Mouse (Mus musculus): ENCODE measurements at regions not wholly inside any gene's neighbourhood (a gene's known extent, or its start where the extent isn't known, plus 50 kb on each side); places are given as distances from the start of the nearest gene placed in this dataset.

DNA sequence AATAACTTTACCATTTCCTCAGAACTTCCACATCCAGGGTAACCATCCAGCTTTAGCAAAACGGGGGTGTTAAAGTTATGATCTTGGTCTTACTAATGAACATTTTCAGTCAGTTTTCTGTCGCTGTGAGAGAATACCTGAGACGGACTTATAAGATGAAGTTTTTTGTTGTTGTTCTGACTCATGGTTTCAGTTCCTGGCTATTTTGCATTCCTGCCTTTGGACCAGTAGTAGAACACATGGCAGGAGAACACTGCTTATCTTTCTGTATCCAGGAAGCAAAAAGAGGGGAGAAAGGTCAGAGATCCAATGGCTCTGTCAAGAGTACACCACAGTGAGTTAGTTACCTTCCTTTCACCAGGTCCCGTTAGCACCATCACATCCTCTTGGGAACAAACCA lies 54.5 kb upstream of the Eps8l3 start (continued):
- peak; percentile 73; the same call in 1 of the 2 replicates for TF ChIP-seq MAX (IDR thresholded peaks at IDR 0.05; ENCODE audit: low read length)
- peak; percentile 84 for TF ChIP-seq JUND (conservative IDR thresholded peaks at IDR 0.05; ENCODE audit: low read depth, low read length)
- TF ChIP-seq BHLHE40 (IDR thresholded peaks at IDR 0.05; ENCODE audit: low read depth, low read length) = peak; percentile 25; the same call in 1 of the 2 replicates
- peak; percentile 50; the same call in 1 of the 2 replicates for TF ChIP-seq SIN3A (IDR thresholded peaks at IDR 0.05; ENCODE audit: low read length)

DNA sequence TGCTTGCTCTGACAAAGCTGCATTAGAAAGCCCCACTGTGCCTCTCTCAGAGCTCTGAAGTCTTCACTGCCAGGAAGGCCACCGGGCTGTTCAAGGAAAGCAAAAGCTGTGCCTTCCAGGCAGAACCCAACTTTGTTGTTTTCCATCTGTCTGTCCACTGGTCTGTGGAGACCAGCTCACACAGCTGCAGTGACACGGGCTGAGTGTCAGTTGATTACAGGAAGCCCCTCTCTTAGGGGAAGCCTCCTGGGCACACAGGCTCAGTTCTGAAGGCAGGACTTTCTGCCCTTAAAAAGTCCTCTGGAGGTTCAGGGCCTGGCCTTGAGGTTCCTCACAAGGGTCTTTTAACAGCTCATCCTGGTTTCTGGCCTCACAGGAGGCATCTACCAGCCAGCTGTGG lies 55.1 kb upstream of the Eps8l3 start:
- no peak overlapping the region for H3K4me2 ChIP-seq (ENCODE audit: insufficient read depth, low read depth, poor library complexity, severe bottlenecking)
- TF ChIP-seq ZMIZ1 (IDR thresholded peaks at IDR 0.05; ENCODE audit: low read depth, low read length) (no peak), NRF1 (IDR thresholded peaks at IDR 0.05; ENCODE audit: low read depth, low read length) (no peak), ETS1 (conservative IDR thresholded peaks at IDR 0.05; ENCODE audit: low read depth, low read length) (peak; percentile 53), MEF2A (IDR thresholded peaks at IDR 0.05; ENCODE audit: borderline replicate concordance, low read depth, low read length) (no peak), MAFK (IDR thresholded peaks at IDR 0.05; ENCODE audit: insufficient replicate concordance, low read length) (no peak), TCF12 (IDR thresholded peaks at IDR 0.05; ENCODE audit: low read depth, low read length) (no peak), BHLHE40 (IDR thresholded peaks at IDR 0.05; ENCODE audit: low read depth, low read length) (0 out of 2 replicates have a peak, but pooled peaks have one; percentile 11), MAZ (IDR thresholded peaks at IDR 0.05; ENCODE audit: low read depth, low read length) (no peak)
- H3K79me2 ChIP-seq (replicated peaks; ENCODE audit: control insufficient read depth, extremely low read depth, insufficient read depth, poor library complexity, severe bottlenecking) = no peaks in the 10 kb centered on the region
- peaks cover 24 to 71% of the 10 kb centered on the region in 2 experiments for H3K4me1 ChIP-seq (ENCODE audit: control insufficient read depth in 1 of 2, insufficient read depth in 2 of 2)
- no peaks in the 10 kb centered on the region for H3K9me3 ChIP-seq (replicated peaks; ENCODE audit: low read length)
- dilution Hi-C loops (cut with MboI; ENCODE audit: extremely low pct_ligation_motif_present, extremely low pct_unique_long_range_greater_than_20kb, low sequenced_read_pairs) = no loop called here
- H3K9ac ChIP-seq (ENCODE audit: insufficient read depth, low read depth) = 0 out of 2 replicates have a peak overlapping the region, but pooled peaks have one; percentile 9
- H3K27ac ChIP-seq (ENCODE audit: insufficient read depth, low read depth) = peak overlapping the region; percentile 35
- H3K4me3 ChIP-seq (replicated peaks in 1 of 3; ENCODE audit: low read depth in 2 of 3, low read length in 2 of 3, poor library complexity in 1 of 3) = no peak overlapping the region
- no peaks in the 10 kb centered on the region for H3K27me3 ChIP-seq (replicated peaks)
- in situ Hi-C loops (cut with MboI; ENCODE audit: low pct_ligation_motif_present, low pct_unique_long_range_greater_than_20kb, low sequenced_read_pairs) = no loop called here
- no peaks in the 10 kb centered on the region for H3K36me3 ChIP-seq (replicated peaks in 1 of 2; ENCODE audit: control insufficient read depth in 1 of 2, insufficient read depth in 1 of 2, low read length in 1 of 2)
- peak; percentile 55 for DNase-seq (ENCODE audit: extremely low read depth)

DNA sequence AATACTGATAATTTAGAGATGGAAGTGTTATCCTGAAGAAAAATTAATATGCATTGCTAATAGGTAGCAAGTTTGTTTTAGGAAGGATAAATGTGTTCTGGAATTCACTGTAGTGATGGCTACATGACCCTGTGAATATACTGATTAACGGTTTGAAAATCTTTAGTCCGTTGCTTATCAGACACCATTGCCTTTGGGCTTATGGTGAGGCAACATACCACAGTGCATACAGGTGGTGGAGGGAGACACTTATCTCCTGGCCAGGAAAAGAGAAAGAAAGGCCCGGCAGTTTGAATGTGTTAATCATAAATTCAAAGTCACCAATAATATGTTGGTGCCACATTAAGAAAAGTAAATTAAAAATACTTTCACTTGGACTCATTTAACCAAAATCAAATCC lies 57.4 kb upstream of the Eps8l3 start:
- peaks cover 32 to 91% of the 10 kb centered on the region in 2 experiments for H3K4me1 ChIP-seq (ENCODE audit: control insufficient read depth in 1 of 2, insufficient read depth in 2 of 2)
- H3K9ac ChIP-seq (ENCODE audit: insufficient read depth, low read depth) = no peak overlapping the region
- H3K27ac ChIP-seq (ENCODE audit: insufficient read depth, low read depth) = no peak overlapping the region
- no peaks in the 10 kb centered on the region for H3K36me3 ChIP-seq (replicated peaks in 1 of 2; ENCODE audit: control insufficient read depth in 1 of 2, insufficient read depth in 1 of 2, low read length in 1 of 2)
- DNase-seq (ENCODE audit: extremely low read depth) = no peak
- no peak for TF ChIP-seq RCOR1 (conservative IDR thresholded peaks at IDR 0.05; ENCODE audit: low read depth, low read length)
- no peak for TF ChIP-seq CHD1 (IDR thresholded peaks at IDR 0.05; ENCODE audit: low read depth, low read length)
- no peak for TF ChIP-seq UBTF (IDR thresholded peaks at IDR 0.05; ENCODE audit: low read depth, low read length)
- no peak for TF ChIP-seq SMC3 (IDR thresholded peaks at IDR 0.05; ENCODE audit: low read depth, low read length)
- TF ChIP-seq EP300 (IDR thresholded peaks at IDR 0.05; ENCODE audit: low read length) = no peak
- no peak for TF ChIP-seq MAZ (IDR thresholded peaks at IDR 0.05; ENCODE audit: low read depth, low read length)
- no peak for TF ChIP-seq JUND (conservative IDR thresholded peaks at IDR 0.05; ENCODE audit: low read depth, low read length)
- TF ChIP-seq POLR2A (IDR thresholded peaks at IDR 0.05; ENCODE audit: low read depth, low read length) = no peak
- TF ChIP-seq MAX (IDR thresholded peaks at IDR 0.05; ENCODE audit: low read length) = no peak
- no peak for TF ChIP-seq TCF12 (IDR thresholded peaks at IDR 0.05; ENCODE audit: low read depth, low read length)
- no peak for TF ChIP-seq MYC (IDR thresholded peaks at IDR 0.05; ENCODE audit: low read depth, low read length)
- H3K79me2 ChIP-seq (replicated peaks; ENCODE audit: control insufficient read depth, extremely low read depth, insufficient read depth, poor library complexity, severe bottlenecking) = no peaks in the 10 kb centered on the region
- H3K4me3 ChIP-seq (replicated peaks in 1 of 3; ENCODE audit: low read depth in 2 of 3, low read length in 2 of 3, poor library complexity in 1 of 3) = no peak overlapping the region
- in situ Hi-C loops (cut with MboI; ENCODE audit: low pct_ligation_motif_present, low pct_unique_long_range_greater_than_20kb, low sequenced_read_pairs) = loop anchor here (5.0 kb wide), 1 partner anchor 47 kb away; no protein-coding TSS in a partner anchor
- no peak overlapping the region for H3K4me2 ChIP-seq (ENCODE audit: insufficient read depth, low read depth, poor library complexity, severe bottlenecking)
- no peaks in the 10 kb centered on the region for H3K27me3 ChIP-seq (replicated peaks)
- dilution Hi-C loops (cut with MboI; ENCODE audit: extremely low pct_ligation_motif_present, extremely low pct_unique_long_range_greater_than_20kb, low sequenced_read_pairs) = no loop called here
- no peaks in the 10 kb centered on the region for H3K9me3 ChIP-seq (replicated peaks; ENCODE audit: low read length)
